Mouse (Mus musculus) Patski (cell line): ENCODE measurements at regions not wholly inside any gene's neighbourhood (a gene's known extent, or its start where the extent isn't known, plus 50 kb on each side); places are given as distances from the start of the nearest gene placed in this dataset.

Source experiments
- ATAC-seq: fragments of 100-300 bp; one replicate; pipeline ENCODE4 v1.8.0; 2021
- CTCF ChIA-PET: fragments of 350-600 bp; sonication (Branson Sonifier 250); formaldehyde crosslinking; loops from one replicate; lab custom pipeline; 2022; ENCODE audit warnings: inconsistent platforms; lab: Charles Lee
- POLR2A ChIA-PET: fragments of 350-600 bp; sonication (Branson Sonifier 250); formaldehyde crosslinking; loops from one replicate; lab custom pipeline; 2022; ENCODE audit warnings: antibody characterized with exemption, inconsistent platforms; lab: Charles Lee
- DNase-seq: peaks from one replicate; pipeline ENCODE4 v3.0.0-alpha.2; 2011; ENCODE audit warnings: low read depth, low spot score
- H3K27me3 ChIP-seq: fragments of 371-371 bp; one replicate; pipeline ENCODE4 v1.5.1; 2021
- CTCF ChIP-seq: fragments of 100-300 bp; IDR thresholded peaks from one replicate; pipeline ENCODE4 v1.5.1; 2021
- in situ Hi-C: fragments of 300-500 bp; cut with MboI; formaldehyde crosslinking; loops from 3 replicates; pipeline ENCODE4 v1.11.1; 2018; ENCODE audit warnings: low pct_unique_long_range_greater_than_20kb, mixed read lengths

DNA sequence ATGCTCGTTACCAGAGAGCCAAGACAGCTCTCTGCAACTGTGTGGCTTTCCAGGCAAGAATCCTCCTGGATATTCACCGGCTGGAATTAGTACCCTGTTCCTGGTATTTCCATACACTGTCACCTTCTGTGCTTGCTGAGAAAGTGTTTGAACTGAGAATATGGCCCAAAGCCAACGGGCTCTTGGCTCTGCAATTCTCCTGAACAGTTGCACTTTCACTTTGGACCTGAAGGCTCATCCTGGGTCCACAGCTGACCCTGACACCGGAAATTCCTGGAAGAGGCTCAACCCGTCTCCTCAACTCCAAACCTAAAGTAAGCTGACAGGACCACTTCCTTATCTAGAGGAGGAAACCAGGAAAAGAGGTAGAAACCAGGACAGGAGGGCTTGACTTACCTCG lies 69.7 kb upstream of the Ipo5 start:
- no peaks in the 10 kb centered on the region for H3K27me3 ChIP-seq
- ChIA-PET CTCF (interaction anchor here (1.8 kb wide), 1 partner anchor 10 kb away, joined by 7 read pairs; no protein-coding TSS in a partner anchor), POLR2A (interaction anchor here (0.6 kb wide), 1 partner anchor 407 kb away, joined by 6 read pairs; no protein-coding TSS in a partner anchor)
- ATAC-seq (no peak), DNase-seq (no peak)
- no peak for TF ChIP-seq CTCF
- in situ Hi-C loops = loop anchor here (5.0 kb wide), 1 partner anchor 66 kb away; no protein-coding TSS in a partner anchor

DNA sequence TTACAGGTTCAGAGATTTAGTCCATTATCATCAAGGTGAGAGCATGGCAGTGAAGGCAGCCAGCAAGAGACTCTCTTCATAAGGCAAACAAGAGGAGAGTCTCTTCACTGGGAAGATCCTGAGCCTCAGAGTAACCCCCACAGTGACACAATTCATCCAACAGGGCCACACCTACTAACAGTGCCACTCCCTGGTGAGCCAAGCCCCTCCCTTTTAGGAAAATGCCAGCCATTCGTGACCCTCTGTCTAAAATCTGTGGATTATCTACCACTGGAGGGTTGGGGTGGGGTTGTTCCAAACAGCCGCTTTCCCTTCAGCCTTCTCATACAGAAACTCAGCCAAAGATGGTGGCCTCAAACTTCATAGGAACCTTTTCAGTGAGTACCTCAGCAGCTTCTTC lies 65.9 kb upstream of the Ipo5 start:
- DNase-seq = no peak
- ATAC-seq = no peak
- in situ Hi-C loops = no loop called here
- CTCF ChIA-PET = interaction anchor here (1.3 kb wide), 1 partner anchor 9 kb away, joined by 5 read pairs; no protein-coding TSS in a partner anchor
- no peak for TF ChIP-seq CTCF
- POLR2A ChIA-PET = no interaction called here
- no peaks in the 10 kb centered on the region for H3K27me3 ChIP-seq

GRCm38 (mm10) chr14:120846073-120846850 lies 64.8 kb upstream of the Ipo5 start:
- ATAC-seq (peak; percentile 90), DNase-seq (no peak)
- ChIA-PET CTCF (interaction anchor here (1.0 to 1.6 kb wide), 2 partner anchors 10 to 14 kb away, joined by 3 to 6 read pairs; no protein-coding TSS in a partner anchor), POLR2A (no interaction called here)
- in situ Hi-C loops = no loop called here
- no peaks in the 10 kb centered on the region for H3K27me3 ChIP-seq
- TF ChIP-seq CTCF = no peak

GRCm38 (mm10) chr14:120847006-120847405 lies 64.0 kb upstream of the Ipo5 start:
- no peaks in the 10 kb centered on the region for H3K27me3 ChIP-seq
- in situ Hi-C loops = no loop called here
- ATAC-seq (no peak), DNase-seq (no peak)
- ChIA-PET CTCF (interaction anchor here (1.0 to 1.6 kb wide), 2 partner anchors 11 to 15 kb away, joined by 3 to 6 read pairs; no protein-coding TSS in a partner anchor), POLR2A (no interaction called here)
- TF ChIP-seq CTCF = no peak

DNA sequence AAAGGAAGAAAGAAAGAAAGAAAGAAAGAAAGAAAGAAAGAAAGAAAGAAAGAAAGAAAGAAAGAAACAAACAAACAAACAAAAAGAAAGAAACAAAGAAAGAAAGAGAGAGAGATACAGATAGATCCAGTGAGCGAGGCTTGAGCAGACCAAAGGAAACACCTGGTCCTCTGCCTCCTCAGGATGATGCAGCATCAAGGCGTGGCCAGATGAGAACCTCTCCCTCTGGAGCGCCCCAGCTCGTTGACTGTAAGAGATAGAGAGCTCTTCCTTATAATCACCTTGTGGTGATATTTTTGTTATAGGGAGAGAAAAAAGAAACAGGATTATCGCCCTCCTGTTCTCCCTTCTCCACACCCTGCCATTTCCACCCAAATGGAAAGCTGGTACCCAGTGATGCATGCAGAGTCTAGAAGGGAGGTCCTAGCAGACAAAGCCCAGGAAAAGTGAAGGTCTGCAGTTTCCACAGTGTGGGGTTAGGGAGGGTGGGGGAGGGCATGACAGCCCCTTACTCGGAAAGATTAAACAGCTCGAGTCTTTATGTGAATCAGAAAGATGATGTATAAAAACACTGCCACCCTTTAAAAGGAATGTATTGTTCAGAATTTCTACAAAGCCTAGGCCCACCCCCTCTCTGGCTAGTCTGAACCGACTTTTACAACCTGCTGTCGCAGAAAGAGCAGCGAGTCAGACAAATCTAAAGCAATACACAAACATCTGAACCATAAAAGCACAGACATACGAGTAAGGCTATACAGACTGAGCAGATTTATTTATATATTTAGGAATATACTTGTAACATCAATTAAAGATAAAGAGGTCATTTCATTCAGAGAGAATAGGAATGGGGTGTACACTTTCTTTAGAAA lies 62.7 kb upstream of the Ipo5 start:
- no peak for ATAC-seq
- POLR2A ChIA-PET = no interaction called here
- no peak for TF ChIP-seq CTCF
- DNase-seq = no peak
- no peaks in the 10 kb centered on the region for H3K27me3 ChIP-seq
- in situ Hi-C loops = no loop called here
- CTCF ChIA-PET = no interaction called here

GRCm38 (mm10) chr14:120849159-120849558 lies 61.9 kb upstream of the Ipo5 start:
- DNase-seq (no peak), ATAC-seq (no peak)
- POLR2A ChIA-PET = no interaction called here
- CTCF ChIA-PET = interaction anchor here (0.8 kb wide), 1 partner anchor 26 kb away, joined by 3 read pairs; no protein-coding TSS in a partner anchor
- TF ChIP-seq CTCF = no peak
- no peaks in the 10 kb centered on the region for H3K27me3 ChIP-seq
- in situ Hi-C loops = no loop called here

DNA sequence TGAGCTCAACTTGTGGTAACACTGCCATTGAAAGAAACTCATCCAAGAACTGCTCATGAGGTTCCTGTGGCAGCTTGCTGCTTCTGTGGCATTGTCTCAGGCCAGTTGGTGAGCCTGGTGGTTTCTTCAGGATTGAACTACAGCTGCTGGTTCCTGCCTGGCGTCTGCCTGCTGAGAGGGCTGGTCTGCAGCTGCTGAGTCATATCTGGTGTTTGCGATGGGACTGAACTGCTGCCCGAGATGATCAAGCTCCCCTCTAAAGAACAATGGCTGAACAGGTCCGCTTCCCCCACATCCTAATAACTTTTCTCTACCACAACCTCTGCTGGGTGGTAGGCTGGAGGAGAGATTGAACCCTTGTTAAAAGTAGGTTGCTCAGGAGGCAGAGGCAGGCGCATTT lies 57.4 kb upstream of the Ipo5 start:
- ATAC-seq (no peak), DNase-seq (no peak)
- CTCF ChIA-PET = no interaction called here
- in situ Hi-C loops = no loop called here
- no peaks in the 10 kb centered on the region for H3K27me3 ChIP-seq
- POLR2A ChIA-PET = no interaction called here
- TF ChIP-seq CTCF = no peak

DNA sequence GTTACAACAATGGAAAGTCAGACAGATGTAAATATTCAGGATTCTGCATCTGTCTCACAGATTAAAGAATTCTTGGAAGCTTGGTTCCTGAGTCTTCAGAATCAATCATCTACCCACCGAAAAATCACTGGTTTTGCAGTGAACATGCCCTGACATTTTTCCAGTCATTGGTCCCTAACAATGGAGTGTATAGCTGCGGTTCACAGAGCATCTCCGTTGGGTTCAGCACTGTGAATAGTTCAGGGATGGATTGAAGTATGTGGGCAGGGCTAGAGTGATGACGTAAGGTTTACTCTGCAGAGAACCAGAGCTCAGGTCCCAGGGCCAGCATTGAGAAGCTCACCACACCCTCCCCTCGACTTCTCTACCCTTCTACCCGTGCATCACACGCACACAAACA lies 56.5 kb upstream of the Ipo5 start:
- no peaks in the 10 kb centered on the region for H3K27me3 ChIP-seq
- peak; percentile 50 for DNase-seq
- CTCF ChIA-PET = no interaction called here
- in situ Hi-C loops = no loop called here
- ATAC-seq = peak; percentile 87
- POLR2A ChIA-PET = no interaction called here
- TF ChIP-seq CTCF = no peak

DNA sequence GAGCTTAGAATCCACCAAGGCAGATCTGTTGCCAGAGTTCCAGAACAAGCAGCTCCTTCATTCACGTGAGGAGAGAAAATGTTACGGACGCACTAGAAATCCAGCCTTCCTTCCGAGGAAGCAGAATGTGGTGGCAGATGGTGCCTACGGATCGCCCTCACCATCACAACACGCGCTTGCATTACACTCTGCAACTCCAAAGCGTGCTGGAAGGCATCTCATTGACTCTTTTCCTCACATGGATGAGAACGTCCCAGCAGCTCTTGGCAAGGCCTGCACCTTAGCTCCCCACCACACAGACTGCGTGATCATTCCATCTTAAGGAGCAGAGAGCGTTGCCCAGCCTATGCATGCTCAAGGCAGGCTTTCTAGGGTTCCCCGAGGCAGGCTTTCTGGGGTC lies 55.8 kb upstream of the Ipo5 start:
- ATAC-seq (no peak), DNase-seq (no peak)
- no peak for TF ChIP-seq CTCF
- in situ Hi-C loops = no loop called here
- CTCF ChIA-PET = no interaction called here
- POLR2A ChIA-PET = no interaction called here
- H3K27me3 ChIP-seq = no peaks in the 10 kb centered on the region
